Mouse (Mus musculus) adrenal gland, postnatal 4 days (tissue): Measurements from ENCODE around the gene Gm5141. TPM values are rescaled to one million over a fixed set of nuclear protein-coding genes. Genes with fewer than 3 reads are reported as not detected.
"Not testable (repeated sequence)": the region's sequence is repeated elsewhere in the genome, so short reads cannot be mapped to it uniquely, and the experiment has no call there.

Source experiments
- DNase-seq, 2 experiments: peaks; one replicate each; pipeline ENCODE4 v3.0.0; 2021 to 2022; ENCODE audit warnings: low spot score in 2 of 2, mixed read lengths in 2 of 2
- long read RNA-seq, 2 experiments: library from polyadenylated mRNA; stranded (forward); transcript quantifications; one replicate each; pipeline ENCODE4 v2.0.0; 2021
- microRNA-seq: library from miRNA; unstranded; fragments of <30 nt; microRNA quantifications from one replicate; pipeline ENCODE4 v1.2.0, GENCODE M21; 2021
- total RNA-seq, 2 experiments: library from RNA; stranded (reverse); gene quantifications; 2 replicates each; pipeline ENCODE4 v1.2.3; 2021

Gene Gm5141
- total RNA-seq = 1 to 10 TPM; 2.8 to 6.0 TPM
- long read RNA-seq, experiment 1, partial matches to known transcripts = 0 of 1 reads
- long read RNA-seq, experiment 1, other reads (novel, unspliced or antisense) = 1 of 1 reads
- long read RNA-seq, experiment 2, partial matches to known transcripts = 1 of 2 reads
- long read RNA-seq, experiment 2, other reads (novel, unspliced or antisense) = 0 of 2 reads

DNA sequence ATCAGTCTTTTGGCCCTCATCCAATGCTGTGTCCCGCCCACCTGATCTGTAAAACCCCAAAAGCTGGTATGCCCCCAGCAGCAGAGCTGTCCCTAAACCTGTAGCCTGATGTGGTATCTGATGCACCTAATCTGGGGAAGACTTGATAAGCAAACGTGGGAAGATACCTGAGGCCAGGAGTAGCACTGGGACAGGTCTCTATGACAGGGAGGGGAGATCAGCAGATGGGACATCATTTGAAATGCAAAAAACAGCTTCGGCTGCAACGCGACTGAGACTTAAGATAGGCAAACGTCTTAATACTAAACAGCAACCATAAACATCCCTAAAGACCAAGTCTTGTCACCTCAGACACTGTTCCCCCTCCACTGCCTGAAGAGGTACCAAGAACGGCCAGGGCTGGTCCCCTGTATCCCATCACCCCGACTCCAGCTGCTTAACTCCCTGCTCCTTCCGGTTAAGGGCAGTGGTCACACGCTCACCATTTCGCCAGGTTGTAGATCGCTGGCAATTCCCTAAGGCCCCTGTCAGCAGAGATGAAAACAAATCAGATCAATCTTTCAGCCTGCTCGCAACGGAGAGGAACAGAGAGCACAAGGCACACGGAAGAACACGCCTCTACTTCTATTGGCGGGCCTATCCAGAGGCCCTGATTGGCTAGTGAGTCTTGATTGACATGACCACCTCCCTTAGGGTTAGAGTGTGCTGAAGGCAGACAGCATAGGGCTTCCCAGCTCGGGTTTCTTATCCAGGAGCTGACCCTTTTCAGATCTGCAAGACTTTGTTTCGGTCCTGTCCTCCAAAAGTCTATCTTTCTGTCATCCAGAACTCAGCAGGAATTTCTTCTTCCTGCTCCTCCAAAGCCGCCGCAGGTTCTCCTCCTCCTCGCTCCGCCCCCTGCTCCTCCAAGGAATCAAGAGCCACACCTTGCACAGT lies at the start of gene Gm5141:
Gm5141 (minus strand) TSS at position 610 of the 936 bp plus-strand sequence.
- not testable (repeated sequence) for DNase-seq

DNA sequence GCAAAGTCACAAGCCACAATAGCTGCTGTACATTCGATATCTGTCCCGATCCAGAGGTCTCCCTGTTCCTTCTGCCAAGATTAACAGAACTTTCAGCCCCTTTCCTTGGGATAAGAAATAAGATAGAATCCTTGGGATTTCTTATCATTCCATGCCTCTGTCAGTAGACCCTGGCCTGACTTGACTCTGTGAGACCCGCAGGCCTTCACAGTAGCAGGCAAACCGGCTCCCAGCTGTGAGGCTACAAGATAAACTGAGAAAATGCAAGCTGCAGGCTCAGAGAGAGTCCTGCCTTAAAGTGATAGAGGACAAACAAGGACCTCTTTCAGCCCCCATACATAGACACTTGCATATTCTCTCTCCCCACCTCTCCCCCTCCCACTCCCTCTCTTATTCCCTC lies 47.7 kb upstream of the Gm5141 start:
- no peak for DNase-seq

DNA sequence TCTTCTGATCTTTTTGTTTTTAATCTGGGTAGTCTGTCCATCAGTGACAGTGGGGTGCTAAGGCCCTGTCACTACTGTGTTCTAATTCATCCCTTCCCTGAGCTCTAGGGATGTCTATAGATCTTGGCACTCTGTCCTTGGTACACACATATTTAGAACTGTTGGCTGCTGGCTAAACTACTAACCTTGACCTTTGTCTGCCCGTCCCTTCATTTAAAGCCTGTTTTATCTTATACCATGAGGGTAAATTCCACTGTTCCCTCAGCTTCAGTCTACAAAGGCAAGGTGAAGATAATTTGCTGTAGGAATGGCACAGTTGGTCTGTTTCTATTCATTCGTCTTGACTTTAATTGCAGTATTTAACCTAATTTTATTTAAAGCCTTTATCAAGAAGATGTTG lies 46.6 kb upstream of the Gm5141 start:
- no peak for DNase-seq

DNA sequence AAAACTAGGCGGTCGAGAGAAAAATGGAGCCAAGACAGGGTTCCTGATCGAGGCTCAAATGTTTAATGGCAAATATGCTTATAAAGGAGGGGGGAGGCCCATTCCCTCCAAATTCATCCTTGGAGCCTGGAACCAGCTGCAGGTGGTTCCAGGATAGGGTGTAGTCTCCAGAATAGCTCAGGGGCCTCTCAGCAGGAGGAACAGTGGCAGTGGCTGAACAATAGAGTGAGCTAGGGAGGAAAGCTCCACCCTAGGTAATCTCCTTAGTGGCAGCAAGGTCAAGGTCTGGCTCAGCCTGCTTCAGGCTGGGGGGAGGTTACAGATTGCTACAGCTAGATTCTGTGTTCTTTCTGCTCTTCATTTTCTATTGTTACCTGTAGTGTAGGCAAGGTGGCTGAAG lies 30.1 kb upstream of the Gm5141 start:
- not testable (repeated sequence) for DNase-seq

DNA sequence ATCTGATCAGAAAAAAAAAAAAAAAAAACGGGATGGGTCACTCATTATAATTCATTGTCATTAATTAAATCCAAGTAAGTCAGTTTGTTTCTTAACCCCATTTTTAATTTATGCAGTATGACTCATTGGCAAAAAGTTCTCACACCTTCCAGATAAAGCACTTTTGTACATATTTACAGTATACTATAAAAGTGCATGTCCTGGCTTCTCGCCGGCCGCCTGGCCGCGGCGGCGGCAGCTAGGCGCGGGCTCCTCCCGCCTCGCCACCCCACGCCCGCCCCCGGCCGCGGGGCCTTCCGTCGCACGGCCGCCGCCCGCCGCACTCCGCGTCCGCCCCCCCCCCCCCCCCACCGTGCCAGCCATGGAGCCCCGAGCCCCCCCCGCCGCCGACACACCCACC lies 27.1 kb upstream of the Gm5141 start:
- no peak for DNase-seq

DNA sequence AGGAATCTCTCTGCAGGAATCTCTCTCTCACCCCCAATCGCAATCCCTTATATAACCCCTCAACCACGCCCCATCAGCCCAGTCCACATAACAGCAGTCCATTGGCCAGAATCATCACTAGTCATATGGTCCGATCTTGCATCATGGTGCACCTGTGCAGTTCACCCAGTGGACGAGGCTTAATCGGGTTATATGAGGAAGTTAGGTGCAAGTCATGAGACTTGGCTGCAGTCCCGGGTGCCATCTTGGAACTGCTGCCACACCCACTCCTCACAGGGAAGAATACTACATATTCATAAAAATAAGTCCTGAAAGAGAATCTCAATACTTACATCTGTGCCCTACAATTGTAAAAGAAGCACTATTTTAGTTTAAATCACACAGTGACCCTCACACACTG lies 22.4 kb upstream of the Gm5141 start:
- not testable (repeated sequence) for DNase-seq

DNA sequence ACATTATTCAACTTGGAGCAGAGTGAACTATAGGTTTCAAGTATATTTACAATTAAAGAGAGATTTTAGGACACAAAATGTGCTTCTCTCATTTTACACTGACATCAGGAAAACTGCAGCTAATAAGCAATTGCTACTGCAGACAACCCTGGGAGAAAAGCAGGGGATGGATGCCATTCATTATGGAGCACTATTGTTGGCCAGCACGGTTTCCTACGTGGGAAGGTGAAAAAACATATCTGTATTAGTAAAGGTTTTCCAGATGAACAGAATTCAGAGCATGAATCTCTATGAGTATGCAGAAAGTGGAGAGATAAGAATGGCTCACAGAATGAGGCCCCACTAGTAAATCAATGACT lies 506 bp upstream of the Gm5141 start:
- not testable (repeated sequence) for DNase-seq

DNA sequence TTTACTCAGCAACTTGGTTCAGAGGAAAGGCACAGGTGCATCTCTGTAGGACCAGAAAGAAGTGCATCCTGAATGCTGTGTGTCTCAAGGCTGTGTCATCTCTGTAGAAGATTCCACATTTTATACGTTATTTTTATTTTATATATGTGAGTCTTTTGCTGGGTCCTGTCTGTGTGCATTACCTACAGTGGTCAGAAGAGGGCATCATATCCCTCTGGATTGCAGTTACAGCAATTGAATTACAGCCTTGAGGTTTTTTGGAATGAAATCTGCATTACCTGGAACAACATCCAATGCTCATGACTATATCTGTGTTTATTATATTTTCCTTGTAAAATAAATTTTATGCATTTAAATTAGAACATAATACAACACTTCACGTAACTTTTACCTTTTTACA lies 21.8 kb downstream of the Gm5141 start:
- DNase-seq = not testable (repeated sequence)

DNA sequence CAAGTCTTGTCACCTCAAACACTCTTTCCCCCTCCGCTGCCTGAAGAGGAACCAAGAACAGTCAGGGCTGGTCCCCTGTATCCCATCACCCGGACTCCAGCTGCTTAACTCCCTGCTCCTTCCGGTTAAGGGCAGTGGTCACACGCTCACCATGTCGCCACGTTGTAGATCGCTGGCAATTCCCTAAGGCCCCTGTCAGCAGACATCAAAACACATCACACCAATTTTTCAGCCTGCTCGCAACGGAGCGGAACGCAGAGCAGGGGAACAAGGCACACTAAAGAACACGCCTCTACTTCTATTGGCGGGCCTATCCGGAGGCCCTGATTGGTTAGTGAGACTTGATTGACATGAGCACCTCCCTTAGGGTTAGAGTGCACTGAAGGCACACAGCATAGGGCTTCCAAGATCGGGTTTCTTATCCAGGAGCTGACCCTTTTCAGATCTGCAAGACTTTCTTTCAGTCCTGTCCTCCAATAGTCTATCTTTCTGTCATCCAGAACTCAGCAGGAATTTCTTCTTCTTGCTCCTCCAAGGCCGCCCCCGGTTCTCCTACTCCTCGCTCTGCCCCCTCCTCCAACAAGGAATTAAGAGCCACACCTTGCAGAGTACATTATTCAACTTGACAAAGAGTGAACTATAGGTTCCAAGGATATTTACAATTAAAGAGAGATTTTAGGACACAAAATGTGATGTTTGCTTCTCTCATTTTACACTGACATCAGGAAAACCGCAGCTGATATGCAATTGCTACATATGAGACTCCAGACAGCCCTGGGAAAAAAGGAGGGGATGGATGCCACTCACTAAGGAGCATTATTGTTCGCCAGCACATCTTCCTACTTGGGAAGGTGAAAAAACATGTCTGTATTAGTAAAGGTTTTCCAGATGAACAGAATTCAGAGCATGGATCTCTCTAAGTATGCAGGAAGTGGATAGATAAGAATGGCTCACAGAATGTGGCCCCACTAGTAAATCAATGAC lies 24.9 kb downstream of the Gm5141 start, which contains the start of gene Platr25:
Platr25 (minus strand) TSS at position 278 of the 984 bp plus-strand sequence.
- peak in 1 of 2 experiments; percentile 21 for DNase-seq

DNA sequence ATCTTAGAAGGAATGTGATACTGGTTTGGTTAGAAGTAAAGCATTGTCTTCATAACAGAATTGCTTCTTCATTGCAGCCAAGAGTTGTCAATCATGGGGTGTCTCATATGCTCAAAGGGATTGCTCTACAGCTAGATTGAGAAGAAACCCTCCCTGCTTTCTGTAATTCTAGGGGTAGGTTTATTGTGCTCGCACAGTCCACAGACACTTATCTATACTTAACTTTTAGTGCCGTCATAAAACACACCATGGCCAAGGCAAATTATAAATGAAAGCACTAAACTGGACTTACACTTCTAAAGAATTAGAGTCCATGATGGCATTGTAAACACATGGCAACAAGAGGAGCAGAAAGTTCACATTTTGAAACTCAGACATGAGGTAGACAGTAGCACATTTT lies 52.3 kb downstream of the Gm5141 start:
- no peak for DNase-seq

Small RNA genes within 50 kb of the gene (microRNA-seq; reads per million reads assigned to microRNA genes)
- gene Gm24588 = not detected
- gene Mir713 = not detected

Other genes starting within 250 kb of the Gm5141 start
- gene Zfp935, start 227.3 kb downstream of the Gm5141 start, total RNA-seq = not detected
- 10 to 100 TPM; 11.7 to 12.0 TPM for gene Zfp934, start 214.6 kb downstream of the Gm5141 start, total RNA-seq
- 1 to 10 TPM; 3.2 to 4.1 TPM for gene 6720489N17Rik, start 161.6 kb downstream of the Gm5141 start, total RNA-seq
- 10 to 100 TPM; 12.0 to 13.8 TPM for gene Platr25, start 25.1 kb downstream of the Gm5141 start, total RNA-seq
- gene Fbp2, start 72.6 kb upstream of the Gm5141 start, total RNA-seq = 1 to 10 TPM; 8.0 to 8.7 TPM
- 100 to 1,000 TPM in 1 of 2 experiments, 10 to 100 TPM in 1; 56.3 to 142 TPM for gene Fbp1, start 102.5 kb upstream of the Gm5141 start, total RNA-seq
- gene 2010111I01Rik, start 179.1 kb upstream of the Gm5141 start, total RNA-seq = 100 to 1,000 TPM; 127 to 139 TPM